Mouse (Mus musculus) inflammation-experienced regulatory T-cells, adult 6 months (primary cell): Measurements from ENCODE around the gene Gpr143. TPM values are rescaled to one million over a fixed set of nuclear protein-coding genes. Genes with fewer than 3 reads are reported as not detected.

ENCODE experiments used
- polyA plus RNA-seq, 3 experiments: library from polyadenylated mRNA; unstranded; fragments of 100-300 nt; shearing (Covaris generic); gene quantifications; one replicate each; pipeline ENCODE4 v1.2.1; 2017

Gpr143 gene
- polyA plus RNA-seq, 3 experiments from 2014 or later: not detected

Other genes starting within 250 kb of the Gpr143 start
- not detected for gene Cldn34a, start 218.6 kb upstream of the Gpr143 start, polyA plus RNA-seq
- not detected for gene Shroom2, start 12.5 kb upstream of the Gpr143 start, polyA plus RNA-seq
- under 1 TPM in 2 of 3 experiments, not detected in 1; 0.15 to 0.74 TPM for gene Usp51, start 224.5 kb downstream of the Gpr143 start, polyA plus RNA-seq